Mouse (Mus musculus): ENCODE measurements around the gene Cd47.
A peak's percentile ranks its signal among the peaks of the same experiment; 100 is the strongest.

The Cd47 gene

DNA sequence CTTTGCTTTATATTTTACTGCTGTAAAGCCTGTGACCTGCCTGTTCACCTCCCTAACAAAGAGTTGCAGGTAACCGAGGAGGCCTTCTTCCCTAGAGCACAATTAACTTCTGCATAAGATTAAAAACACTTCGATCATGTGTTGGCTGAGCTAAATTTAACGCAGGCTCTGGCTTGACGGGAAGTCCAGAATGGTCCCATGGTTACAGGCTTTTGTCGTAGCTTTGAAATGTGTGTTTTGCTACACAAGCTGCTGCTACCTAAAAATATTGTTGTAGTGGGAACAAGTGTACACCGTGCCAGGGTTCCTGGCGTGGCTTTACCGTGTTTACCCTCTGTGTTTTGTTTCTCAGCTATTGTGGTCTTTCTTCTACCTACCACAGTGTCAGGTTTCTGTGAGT, 109.2 kb downstream of the Cd47 start:
- peak in 1 of 2 experiments; percentile 30 for DNase-seq (ENCODE audit: low spot score in 2 of 2)

DNA sequence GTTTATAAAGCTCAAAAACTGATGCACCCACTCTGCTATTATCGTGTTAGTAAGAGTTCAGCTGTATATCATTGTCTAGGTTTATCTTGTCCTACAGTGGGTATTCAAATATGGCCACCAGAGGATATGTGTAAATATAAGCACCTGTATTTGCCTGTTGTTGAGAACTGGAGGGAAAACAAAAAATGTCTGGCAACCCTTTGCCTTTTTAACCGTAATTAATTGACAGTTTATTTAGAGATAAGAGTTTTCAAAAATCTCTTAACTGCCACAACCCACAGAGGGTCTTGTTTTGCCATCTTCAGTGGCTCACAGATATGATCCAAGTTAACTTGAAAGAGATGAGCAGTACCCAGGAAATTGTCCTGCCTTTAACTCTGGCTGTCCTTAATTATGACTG, 113.8 kb downstream of the Cd47 start:
- no peak for DNase-seq (ENCODE audit: low spot score in 2 of 2)

DNA sequence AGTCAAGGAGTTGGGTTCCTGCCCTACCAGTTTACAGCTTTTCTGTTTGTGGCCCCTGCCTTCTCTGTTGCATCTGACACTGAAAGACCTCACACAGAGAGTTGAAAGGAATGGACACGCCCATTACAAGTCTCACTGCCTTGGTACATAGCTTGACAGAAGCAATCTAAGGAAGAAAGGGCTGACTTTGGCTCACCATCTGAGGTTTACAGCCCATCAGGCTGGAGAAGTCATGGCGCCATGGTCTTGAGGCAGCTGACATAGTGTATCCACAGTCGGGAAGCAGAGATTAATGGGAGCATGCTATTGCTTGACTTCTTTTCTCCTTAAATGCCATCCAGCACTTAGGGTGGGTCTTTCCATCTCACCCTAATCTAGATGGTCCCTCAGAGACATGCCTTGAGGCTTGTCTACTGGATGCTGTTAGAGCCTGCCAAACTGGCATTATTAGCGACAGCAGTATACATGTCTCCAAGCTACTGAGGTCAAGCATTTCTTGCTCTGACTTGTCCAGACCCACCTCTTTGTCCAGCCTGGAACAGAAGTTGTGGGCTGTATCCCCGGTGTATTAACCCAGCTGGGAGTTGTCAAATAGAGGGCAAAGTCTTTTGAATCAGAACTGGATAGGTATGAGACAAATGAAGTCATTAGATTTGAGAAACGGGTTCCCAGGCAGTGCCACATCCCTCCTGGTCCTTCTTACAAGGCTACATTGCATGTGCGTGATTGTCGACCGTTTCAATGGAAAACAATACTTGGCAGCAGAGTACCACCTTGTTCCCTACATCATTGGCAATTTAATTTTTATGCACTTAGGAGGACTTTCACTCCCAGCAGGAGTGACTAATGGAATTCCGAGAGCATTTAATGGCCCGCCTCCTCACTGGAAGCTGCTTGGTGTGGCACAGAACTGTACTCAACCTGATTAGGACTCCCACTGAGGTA, 115.5 kb downstream of the Cd47 start:
- no peak for DNase-seq (ENCODE audit: low spot score in 2 of 2)

- DNase-seq (ENCODE audit: low spot score in 2 of 2), result no peak
Observed at GRCm38 (mm10) chr16:49920191-49920590, 119.9 kb downstream of the Cd47 start.

DNA sequence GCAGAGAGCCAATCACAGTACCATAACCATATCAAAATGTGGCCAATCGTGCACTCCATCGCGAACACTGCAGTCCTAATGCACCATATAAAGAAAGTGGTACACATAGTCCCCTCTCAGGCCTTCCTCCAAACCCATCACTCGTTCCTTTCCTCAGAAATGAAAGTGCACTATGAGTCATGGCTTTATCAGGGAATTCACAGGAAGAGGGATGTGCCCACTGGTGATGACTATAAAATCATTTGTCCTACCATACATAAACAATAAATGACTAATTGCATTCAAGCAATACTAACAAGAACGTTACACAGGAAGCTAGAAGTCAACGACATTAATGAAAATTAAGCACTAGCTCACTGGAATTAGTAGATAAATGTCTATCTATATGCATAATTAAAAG, 121.3 kb downstream of the Cd47 start:
- no peak for DNase-seq (ENCODE audit: low spot score in 2 of 2)

DNA sequence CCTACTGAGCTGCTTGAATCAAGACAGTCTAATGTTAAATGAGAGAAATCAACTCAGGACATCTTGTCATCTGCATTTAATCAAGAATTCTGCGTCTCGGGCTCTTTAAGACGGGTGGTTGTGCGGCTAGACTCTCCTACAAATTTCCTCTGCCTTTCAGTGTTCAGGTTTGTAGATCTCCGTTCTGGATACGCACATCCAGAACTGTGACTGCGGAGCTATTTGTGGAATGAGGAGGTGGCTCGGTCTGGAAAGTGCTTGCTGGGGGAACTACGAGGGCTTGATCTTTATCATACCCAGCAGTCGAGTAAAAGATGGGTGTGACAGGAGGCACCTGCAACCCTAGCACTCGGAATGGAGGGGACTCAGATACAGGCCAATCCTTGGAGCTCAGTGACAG, 121.8 kb downstream of the Cd47 start:
- DNase-seq (ENCODE audit: low spot score in 2 of 2), result no peak

GRCm38 (mm10) chr16:49923720-49924119, 123.4 kb downstream of the Cd47 start:
- DNase-seq (ENCODE audit: low spot score in 2 of 2), result no peak

DNA sequence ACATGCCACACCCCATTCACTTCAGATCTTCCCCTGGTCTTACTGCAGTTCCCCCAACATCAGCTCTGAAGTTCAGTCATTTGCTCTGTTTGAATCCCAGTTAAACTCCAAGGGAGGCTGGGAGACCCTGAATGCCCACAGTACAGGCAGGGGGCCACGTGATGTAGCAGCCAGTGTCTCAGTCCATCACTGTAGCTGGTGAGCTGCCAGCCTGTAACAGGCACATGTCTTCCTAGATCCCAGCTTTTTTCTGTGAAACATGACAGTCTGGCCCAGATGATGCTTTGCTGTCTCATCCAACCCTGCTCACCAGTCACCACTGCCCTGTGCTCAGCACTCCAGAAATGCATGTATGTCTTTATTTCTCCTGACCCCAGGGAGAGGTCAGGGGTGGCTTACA, 124.6 kb downstream of the Cd47 start:
- DNase-seq (ENCODE audit: low spot score in 2 of 2), result no peak

DNA sequence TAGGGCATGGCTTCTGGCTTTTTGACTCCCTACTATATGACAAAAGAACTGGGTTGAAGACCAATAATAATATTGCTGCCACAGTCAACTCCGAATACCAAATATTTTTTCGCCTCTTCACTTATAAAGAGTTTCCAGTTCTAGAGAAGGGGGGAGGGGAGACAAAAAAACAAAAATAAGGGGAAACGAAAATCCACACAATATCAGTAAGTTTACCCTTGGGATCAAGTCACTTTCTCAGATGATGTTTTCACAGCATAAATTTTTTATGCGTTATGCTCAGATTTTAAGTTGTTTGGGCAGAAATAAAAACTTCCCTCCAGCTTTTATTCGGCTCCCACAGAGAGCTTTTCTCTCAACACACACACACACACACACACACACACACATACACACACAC, 132.9 kb downstream of the Cd47 start:
- DNase-seq (ENCODE audit: low spot score in 2 of 2), result no peak

DNA sequence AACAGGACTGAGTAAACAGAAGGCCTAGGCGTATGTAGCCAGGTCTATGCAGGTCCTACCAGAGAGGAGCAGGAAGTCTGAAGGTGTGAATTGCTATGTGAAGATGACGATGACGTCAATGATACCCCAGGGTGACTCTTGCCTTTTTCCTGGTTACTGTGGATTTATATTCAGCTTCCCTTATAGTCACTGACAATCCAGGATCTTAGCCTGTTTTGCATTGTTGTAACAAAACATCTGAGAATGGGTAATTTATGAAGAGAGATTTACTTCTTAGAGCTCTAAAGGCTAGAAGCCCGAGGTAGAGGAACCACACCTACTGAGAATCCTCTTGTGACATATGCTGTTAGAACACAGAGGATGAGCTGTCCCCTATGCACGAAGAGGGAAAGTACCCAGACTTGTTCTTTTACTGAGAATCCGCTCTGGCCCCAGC, 135.7 kb downstream of the Cd47 start:
- DNase-seq (ENCODE audit: low spot score in 2 of 2), result no peak

GRCm38 (mm10) chr16:49936793-49937192, 136.5 kb downstream of the Cd47 start:
- no peak for DNase-seq (ENCODE audit: low spot score in 2 of 2)

GRCm38 (mm10) chr16:49937218-49938165, 137.2 kb downstream of the Cd47 start:
- DNase-seq (ENCODE audit: low spot score in 2 of 2), result no peak

DNA sequence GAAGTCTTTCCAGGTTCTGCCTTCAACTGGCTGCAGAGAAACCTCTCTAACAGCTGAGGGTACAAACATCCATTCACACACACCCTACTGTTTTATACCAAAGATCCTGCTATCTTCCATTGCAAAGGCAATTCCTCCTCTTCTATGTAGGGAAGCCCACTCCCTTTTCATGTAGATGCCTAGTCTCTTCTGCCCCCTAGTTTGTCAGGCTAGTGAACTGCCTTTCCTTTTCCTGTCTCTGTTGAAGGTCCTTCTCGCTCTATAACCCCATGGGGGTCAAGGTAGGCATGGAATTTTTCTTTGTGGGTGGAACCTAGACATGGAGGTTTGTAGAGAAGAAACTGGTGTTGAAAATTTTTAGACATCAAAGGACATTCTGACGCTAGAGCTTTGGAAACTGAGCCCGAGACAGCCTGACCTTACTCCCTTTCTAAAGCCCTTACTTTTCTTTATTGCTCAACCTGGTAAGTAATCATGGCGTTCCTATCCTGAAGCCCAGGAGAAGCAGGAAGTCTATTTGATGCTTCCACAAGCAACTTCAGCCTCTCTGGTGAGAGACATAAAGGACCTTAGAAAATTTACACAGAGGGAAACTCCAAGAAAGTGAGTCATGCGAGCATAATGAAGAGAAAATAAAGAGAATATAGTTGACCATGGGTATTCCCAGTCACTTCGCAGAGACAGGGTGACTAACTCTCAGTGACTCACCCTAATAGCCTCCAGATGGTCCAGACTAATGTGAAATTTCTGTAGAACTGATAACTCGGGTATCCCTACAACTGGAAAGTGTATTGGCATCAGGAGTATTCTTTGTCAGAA, 138.4 kb downstream of the Cd47 start:
- no peak for DNase-seq (ENCODE audit: low spot score in 2 of 2)

DNA sequence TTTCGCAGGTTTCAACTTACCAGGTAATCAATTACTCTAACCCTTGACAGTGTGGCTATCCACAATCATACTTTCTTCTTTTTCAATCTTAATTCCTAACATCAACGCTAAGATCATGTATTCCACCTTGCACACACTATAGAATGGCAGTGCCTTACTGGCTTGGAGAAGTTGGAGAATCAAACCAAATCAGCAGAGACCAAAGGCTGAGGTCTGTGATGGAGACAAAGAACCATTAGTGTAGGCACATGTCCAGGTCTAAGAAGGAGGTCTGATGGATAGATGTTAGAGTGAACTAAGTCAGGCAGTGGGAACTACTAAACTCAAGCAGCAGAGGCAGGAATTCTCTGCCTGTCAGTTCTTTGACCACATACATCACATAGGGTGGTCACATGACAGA, 139.0 kb downstream of the Cd47 start:
- DNase-seq (ENCODE audit: low spot score in 2 of 2), result no peak

DNA sequence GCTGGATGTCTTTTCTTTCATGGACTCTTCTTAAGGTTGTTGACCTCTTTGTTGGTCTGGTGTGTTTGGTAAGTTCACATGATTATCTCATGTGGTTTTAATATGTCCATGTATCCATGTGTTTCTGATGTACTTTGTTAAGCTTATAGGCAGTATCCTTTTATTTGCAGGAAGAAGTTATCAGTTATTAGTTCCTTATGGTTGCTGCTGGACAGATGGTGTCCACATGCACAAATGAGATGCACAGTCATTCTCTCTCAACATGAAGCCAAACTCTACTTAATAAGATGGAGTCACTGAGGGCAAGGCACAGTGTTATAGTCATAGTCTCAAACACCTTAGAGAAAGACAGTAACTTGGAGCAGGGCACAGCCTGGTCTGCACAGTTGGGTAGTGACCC, 140.1 kb downstream of the Cd47 start:
- DNase-seq (ENCODE audit: low spot score in 2 of 2), result no peak

DNA sequence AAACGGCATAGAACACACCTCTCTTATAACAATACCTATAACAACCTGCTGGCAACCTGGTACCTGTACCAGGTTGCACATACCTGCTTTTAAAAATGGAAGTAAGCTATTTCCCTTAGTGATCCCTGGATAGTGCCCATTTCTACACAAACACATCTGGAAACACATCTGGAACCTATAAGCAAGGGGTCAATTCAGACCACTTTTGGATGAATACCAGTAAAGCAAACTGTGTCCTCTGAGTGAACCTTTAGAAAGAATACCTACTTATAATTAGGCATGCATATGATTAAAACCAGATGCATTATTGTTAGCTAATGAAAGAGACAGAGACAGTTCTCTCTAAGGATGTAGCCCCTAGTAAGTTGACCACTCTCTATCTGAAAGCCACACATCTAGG, 140.7 kb downstream of the Cd47 start:
- no peak for DNase-seq (ENCODE audit: low spot score in 2 of 2)

GRCm38 (mm10) chr16:49943726-49944125, 143.4 kb downstream of the Cd47 start:
- DNase-seq (ENCODE audit: low spot score in 2 of 2), result no peak

DNA sequence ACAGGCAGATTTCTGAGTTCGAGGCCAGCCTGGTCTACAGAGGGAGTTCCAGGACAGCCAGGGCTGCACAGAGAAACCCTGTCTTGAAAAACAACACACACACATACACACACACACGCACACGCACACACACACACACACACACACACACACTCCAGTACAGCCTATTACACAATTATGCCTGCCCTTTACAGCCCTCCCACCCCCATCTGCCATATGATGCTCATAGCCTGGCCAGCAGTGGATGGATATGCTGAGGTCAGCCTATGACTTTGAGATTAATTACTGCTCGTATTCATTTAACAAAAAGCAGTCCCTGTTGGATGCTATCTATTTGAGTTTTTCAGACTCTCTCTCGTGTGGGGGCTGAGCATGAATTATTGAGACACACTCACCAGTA, 144.8 kb downstream of the Cd47 start:
- DNase-seq (ENCODE audit: low spot score in 2 of 2), result no peak

- no peak for DNase-seq (ENCODE audit: low spot score in 2 of 2)
Observed at GRCm38 (mm10) chr16:49947049-49947448, 146.7 kb downstream of the Cd47 start.

GRCm38 (mm10) chr16:49947610-49948009, 147.3 kb downstream of the Cd47 start:
- no peak for DNase-seq (ENCODE audit: low spot score in 2 of 2)

- no peak for DNase-seq (ENCODE audit: low spot score in 2 of 2)
Observed at GRCm38 (mm10) chr16:49948287-49948686, 148.0 kb downstream of the Cd47 start.

GRCm38 (mm10) chr16:49949261-49949660, 148.9 kb downstream of the Cd47 start:
- DNase-seq (ENCODE audit: low spot score in 2 of 2), result no peak

All from right cerebral cortex, postnatal 36 days (tissue).